Mouse (Mus musculus): ENCODE measurements at regions not wholly inside any gene's neighbourhood (a gene's known extent, or its start where the extent isn't known, plus 50 kb on each side); places are given as distances from the start of the nearest gene placed in this dataset.

- no peak for TF ChIP-seq CTCF (IDR thresholded peaks at IDR 0.05; ENCODE audit: low read depth)
- TF ChIP-seq EP300 (IDR thresholded peaks at IDR 0.05; ENCODE audit: low read depth), result no peak
Measured at GRCm38 (mm10) chr17:84072426-84073030, 115.2 kb downstream of the Zfp36l2 start.
